Mouse (Mus musculus) limb, embryonic 10.5 days (tissue): ENCODE measurements at regions not wholly inside any gene's neighbourhood (a gene's known extent, or its start where the extent isn't known, plus 50 kb on each side); places are given as distances from the start of the nearest gene placed in this dataset.

Source experiments
- DNase-seq: peaks from one replicate; pipeline ENCODE4 v3.0.0-alpha.2; 2017; ENCODE audit warnings: low spot score
- H3K27ac ChIP-seq: fragments of 300-500 bp; sonication (generic); 2 replicates; pipeline ENCODE4 v1.5.1; 2016; ENCODE audit warnings: mild to moderate bottlenecking
- H3K27me3 ChIP-seq: fragments of 300-500 bp; sonication (generic); 2 replicates; pipeline ENCODE4 v1.6.1; 2016; ENCODE audit warnings: low read depth, mild to moderate bottlenecking; ENCODE audit not compliant: poor library complexity, severe bottlenecking
- H3K36me3 ChIP-seq: fragments of 300-500 bp; sonication (generic); 2 replicates; pipeline ENCODE4 v1.6.1; 2016; ENCODE audit warnings: mild to moderate bottlenecking, moderate library complexity
- H3K4me1 ChIP-seq: fragments of 300-500 bp; sonication (generic); 2 replicates; pipeline ENCODE4 v1.6.1; 2016
- H3K4me3 ChIP-seq: fragments of 300-500 bp; sonication (generic); 2 replicates; pipeline ENCODE4 v1.5.1; 2016; ENCODE audit warnings: mild to moderate bottlenecking, moderate library complexity
- H3K9me3 ChIP-seq: fragments of 300-500 bp; sonication (generic); replicated peaks from 2 replicates; pipeline ENCODE4 v1.6.1; 2016; ENCODE audit warnings: mild to moderate bottlenecking
- WGBS: fragments of 180-500 bp; shearing (Covaris S2); methylation state at CpG from one replicate; pipeline ENCODE4 v1.1.7; 2016; 5-methylcytosine and 5-hydroxymethylcytosine counted together

DNA sequence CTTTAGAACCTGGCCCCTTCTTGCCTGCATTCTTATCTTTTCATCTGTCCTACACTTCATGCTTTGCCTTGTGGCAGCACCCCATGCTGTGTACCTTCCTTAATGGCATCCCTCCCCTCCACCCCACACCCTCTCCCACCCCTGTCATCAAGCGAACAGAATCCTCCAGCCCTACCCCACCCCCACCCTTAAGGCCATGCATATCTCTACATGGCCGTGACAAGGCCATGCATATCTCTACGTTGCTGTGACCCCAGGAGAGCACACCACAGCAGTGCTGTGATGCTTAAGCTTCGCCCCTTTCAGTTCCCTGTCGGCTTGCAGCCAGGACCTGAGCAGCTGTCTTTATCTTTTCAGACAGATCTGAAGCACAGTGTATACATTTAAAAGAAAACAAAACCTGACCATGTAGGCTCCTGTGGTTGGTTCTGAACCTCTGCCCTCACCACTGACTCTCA lies 319.5 kb upstream of the Trib2 start:
- Histone ChIP-seq H3K9me3 (no peaks in the 10 kb centered on the region), H3K27me3 (no peaks in the 10 kb centered on the region), H3K4me1 (no peaks in the 10 kb centered on the region), H3K27ac (no peak overlapping the region), H3K4me3 (no peak overlapping the region), H3K36me3 (no peaks in the 10 kb centered on the region)
- 39% methylated on average over 5 of the region's 5 CpGs for WGBS
- DNase-seq = no peak

DNA sequence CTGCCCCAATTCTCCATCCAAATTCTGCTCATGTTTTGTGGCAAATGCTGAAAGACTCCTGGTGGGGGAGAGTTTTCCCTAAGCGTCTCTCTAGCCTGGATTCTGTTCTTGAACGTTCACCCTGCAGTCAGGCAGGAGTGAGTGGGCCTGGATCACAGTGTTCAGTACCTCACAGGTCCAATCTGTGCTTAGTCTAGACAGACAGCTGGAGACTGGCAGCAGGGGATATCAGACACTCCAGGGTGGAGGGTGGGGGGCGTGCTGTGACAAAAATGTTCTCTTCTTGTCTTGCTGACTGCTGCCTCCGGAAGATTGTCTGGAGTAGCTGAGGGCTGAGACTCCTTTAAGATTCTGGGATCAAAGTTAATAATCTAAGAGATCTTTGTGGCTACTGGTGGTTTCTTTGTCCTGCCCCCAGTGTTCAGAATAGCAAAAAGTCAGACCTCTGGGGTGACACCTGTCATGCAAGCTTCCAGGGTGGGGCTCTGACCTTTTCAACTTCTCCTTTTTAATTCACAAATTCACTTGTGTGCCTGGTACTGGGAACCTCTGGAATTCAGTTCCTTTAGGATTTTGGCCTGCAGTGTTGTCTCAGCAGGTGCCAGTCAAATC lies 319.0 kb upstream of the Trib2 start:
- Histone ChIP-seq H3K36me3 (no peaks in the 10 kb centered on the region), H3K9me3 (no peaks in the 10 kb centered on the region), H3K27ac (no peak overlapping the region), H3K4me3 (no peak overlapping the region), H3K4me1 (no peaks in the 10 kb centered on the region), H3K27me3 (no peaks in the 10 kb centered on the region)
- WGBS = 50% methylated on average over 4 of the region's 4 CpGs
- no peak for DNase-seq

DNA sequence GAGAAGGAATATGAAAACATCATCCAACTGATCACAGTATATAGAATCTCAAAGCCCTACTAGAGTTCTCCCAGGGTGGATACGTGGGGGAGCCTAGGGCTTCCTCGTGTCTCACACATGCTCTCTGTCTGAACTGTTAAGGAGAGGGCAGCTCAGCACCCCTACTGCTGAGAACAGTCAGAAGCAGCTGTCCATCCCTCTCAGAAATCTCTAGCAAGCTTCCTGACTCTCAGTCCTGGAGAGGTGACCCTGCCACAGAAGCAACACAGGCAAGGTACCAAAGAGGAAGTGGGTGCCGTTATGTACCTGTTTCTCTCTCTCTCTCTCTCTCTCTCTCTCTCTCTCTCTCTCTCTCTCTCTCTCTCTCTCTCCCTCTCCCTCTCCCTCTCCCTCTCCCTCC lies 317.7 kb upstream of the Trib2 start:
- DNase-seq = no peak
- H3K27ac ChIP-seq = no peak overlapping the region
- H3K36me3 ChIP-seq = no peaks in the 10 kb centered on the region
- H3K4me1 ChIP-seq = no peaks in the 10 kb centered on the region
- H3K9me3 ChIP-seq = no peaks in the 10 kb centered on the region
- H3K4me3 ChIP-seq = no peak overlapping the region
- H3K27me3 ChIP-seq = no peaks in the 10 kb centered on the region
- WGBS = 74% methylated on average over 3 of the region's 3 CpGs

DNA sequence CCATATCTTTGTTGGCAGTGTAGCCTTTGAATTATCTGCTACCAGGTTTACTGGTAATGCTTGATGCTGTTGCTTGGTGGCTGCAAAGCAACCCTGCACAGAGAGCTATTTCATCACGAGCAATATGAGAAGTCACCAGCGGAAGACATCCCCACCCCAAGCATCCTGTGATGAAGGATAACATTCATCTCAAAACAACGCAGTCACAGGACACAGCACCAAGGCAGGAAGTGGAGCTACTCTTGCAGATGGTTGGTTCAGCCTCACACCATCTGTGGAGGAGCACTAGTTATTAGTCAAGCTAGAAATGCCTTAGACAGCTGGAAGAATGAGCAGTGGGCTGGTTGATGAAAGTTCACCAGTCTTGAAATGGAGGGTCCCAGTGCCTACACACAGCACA lies 316.5 kb upstream of the Trib2 start:
- Histone ChIP-seq H3K9me3 (no peaks in the 10 kb centered on the region), H3K36me3 (no peaks in the 10 kb centered on the region), H3K27ac (no peak overlapping the region), H3K4me3 (no peak overlapping the region), H3K4me1 (no peaks in the 10 kb centered on the region), H3K27me3 (no peaks in the 10 kb centered on the region)
- WGBS = 88% methylated on average over 3 of the region's 3 CpGs
- no peak for DNase-seq

DNA sequence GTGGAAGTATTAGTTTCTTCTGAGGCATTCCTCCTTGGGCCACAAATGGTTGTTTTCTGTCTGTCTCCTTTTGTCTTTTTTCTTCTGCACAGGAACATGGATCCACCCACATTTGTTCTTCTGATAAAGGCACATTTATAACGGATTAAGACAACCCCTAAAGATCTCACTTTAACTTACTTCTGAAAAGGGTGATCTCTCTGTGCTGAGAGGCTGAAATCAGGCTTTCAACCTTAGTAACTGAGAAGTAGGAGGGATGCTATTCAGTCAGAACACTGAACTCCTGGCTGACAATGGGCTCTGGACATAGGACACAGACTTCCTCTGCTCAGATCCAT lies 315.0 kb upstream of the Trib2 start:
- Histone ChIP-seq H3K27ac (no peak overlapping the region), H3K4me1 (no peaks in the 10 kb centered on the region), H3K9me3 (no peaks in the 10 kb centered on the region), H3K36me3 (no peaks in the 10 kb centered on the region), H3K4me3 (no peak overlapping the region), H3K27me3 (no peaks in the 10 kb centered on the region)
- DNase-seq = no peak
- 78% methylated on average over 1 of the region's 1 CpGs for WGBS

DNA sequence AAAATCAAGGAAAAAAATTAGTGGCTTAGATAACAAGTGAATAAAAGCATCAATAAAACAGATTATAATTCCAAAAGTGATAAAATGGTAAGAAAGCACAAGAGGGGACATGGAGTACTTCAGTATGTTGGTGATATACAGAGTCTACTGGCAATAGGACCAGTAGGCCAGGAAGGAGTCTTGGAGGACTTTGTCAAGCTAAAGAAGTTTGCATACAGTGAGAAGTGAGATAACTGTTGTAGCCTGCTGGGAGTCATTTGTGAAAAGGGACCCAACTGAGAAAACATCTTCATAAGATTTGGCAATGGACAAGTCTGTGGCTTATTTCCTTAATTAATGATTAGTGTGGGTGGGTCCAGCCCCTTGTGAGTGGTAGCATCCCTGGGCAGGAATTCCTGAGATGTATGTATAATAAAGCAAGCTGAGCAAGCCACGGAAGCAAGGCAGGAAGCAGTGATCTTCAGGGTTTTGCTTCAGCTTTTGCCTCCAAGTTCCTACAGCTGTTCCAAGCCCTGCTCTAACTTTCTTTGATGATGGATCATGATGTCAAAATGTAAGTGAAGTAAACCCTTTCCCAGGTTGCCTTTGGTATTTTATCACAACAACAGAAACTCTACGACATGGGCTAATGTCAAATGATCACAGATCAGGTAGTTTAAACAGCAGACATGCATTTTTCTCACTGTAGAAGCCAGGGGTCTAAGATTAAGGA lies 314.5 kb upstream of the Trib2 start:
- DNase-seq = no peak
- H3K36me3 ChIP-seq = no peaks in the 10 kb centered on the region
- 81% methylated on average over 2 of the region's 2 CpGs for WGBS
- H3K27ac ChIP-seq = no peak overlapping the region
- no peaks in the 10 kb centered on the region for H3K9me3 ChIP-seq
- H3K4me3 ChIP-seq = no peak overlapping the region
- no peaks in the 10 kb centered on the region for H3K4me1 ChIP-seq
- H3K27me3 ChIP-seq = no peaks in the 10 kb centered on the region

DNA sequence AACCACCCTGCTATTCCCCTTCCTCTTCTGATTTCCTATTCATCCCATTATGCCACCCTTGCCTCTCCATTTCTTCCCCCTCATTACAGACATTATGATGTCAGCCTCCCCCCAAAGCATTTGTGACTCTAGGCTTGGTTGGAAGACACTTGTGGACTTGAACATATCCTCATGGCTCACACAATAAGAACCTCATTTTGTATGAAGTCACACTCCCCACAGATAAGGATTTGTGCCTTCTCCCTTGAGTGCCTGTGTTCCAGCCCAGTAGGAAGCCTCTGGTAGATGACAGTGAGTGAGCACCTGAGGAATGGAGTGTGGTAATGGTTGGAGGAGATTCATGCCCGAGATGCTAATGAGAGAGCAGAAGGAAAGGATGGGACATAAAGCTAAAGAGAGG lies 313.9 kb upstream of the Trib2 start:
- 77% methylated on average over 1 of the region's 1 CpGs for WGBS
- no peak overlapping the region for H3K4me3 ChIP-seq
- DNase-seq = no peak

DNA sequence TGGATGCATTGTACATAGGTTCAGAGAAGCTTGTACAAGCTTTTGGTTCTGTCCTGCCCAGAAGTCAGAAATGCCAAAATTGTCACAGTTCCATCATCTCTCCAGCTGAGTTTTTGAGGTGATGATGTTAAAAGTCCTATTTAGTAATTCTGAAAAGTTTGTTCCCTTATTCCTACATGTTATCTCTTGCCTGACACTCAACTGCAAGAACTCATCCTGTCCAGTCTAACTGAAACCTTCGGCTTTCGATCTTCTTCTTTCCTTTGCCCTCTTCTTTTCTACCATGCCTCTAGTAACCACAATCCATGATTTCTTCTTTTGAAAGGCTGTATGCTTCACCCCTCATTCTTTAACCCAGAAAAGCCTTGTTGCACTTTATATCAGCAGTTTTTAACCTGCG lies 313.2 kb upstream of the Trib2 start:
- Histone ChIP-seq H3K4me1 (no peaks in the 10 kb centered on the region), H3K36me3 (no peaks in the 10 kb centered on the region), H3K27me3 (no peaks in the 10 kb centered on the region), H3K27ac (no peak overlapping the region), H3K4me3 (no peak overlapping the region), H3K9me3 (no peaks in the 10 kb centered on the region)
- 96% methylated on average over 3 of the region's 3 CpGs for WGBS
- DNase-seq = no peak

More for the DNA sequence above, 313.9 kb upstream of the Trib2 start:
- H3K27me3 ChIP-seq = no peaks in the 10 kb centered on the region
- no peaks in the 10 kb centered on the region for H3K4me1 ChIP-seq
- H3K9me3 ChIP-seq = no peaks in the 10 kb centered on the region
- H3K36me3 ChIP-seq = no peaks in the 10 kb centered on the region
- H3K27ac ChIP-seq = no peak overlapping the region

DNA sequence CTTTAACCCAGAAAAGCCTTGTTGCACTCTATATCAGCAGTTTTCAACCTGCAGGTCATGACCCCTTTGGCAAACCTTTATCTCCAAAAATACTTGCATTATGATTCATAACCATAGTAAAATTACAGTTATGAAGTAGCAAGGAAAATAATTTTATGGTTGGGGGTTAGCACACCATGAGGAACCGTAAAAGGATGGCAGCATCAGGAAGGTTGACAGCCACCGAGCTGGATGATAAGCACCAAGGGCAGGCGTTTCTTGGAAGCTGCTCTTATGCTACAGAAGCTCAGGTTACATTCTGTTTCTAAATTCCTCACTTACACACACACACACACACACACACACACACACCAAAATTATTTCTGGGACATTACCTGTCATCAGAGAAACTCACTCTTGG lies 312.5 kb upstream of the Trib2 start:
- Histone ChIP-seq H3K4me1 (no peaks in the 10 kb centered on the region), H3K27ac (no peak overlapping the region), H3K9me3 (no peaks in the 10 kb centered on the region), H3K27me3 (no peaks in the 10 kb centered on the region), H3K36me3 (no peaks in the 10 kb centered on the region), H3K4me3 (no peak overlapping the region)
- WGBS = 83% methylated on average over 3 of the region's 3 CpGs
- no peak for DNase-seq

DNA sequence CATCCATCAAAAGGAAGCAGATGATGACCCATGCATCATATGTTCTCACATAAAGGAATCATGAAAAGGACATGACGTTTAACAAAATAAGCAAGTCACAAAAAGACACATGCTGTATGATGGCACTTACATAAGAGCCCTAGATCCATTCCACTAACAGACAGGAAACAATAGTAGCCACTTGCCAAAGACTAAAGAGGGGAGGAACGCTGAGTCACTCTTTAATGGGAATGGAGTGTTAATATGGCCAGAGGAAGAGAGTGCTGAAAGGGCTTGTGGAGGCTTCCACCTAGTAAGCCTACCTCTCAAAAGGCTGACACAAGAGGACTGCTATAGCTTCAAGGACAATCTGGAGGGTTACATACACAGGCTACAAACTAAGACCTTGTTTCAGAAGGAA lies 308.2 kb upstream of the Trib2 start:
- no peaks in the 10 kb centered on the region for H3K4me1 ChIP-seq
- no peak overlapping the region for H3K27ac ChIP-seq
- no peak for DNase-seq
- WGBS = 82% methylated on average over 2 of the region's 2 CpGs
- no peaks in the 10 kb centered on the region for H3K9me3 ChIP-seq
- H3K27me3 ChIP-seq = no peaks in the 10 kb centered on the region
- no peaks in the 10 kb centered on the region for H3K36me3 ChIP-seq
- no peak overlapping the region for H3K4me3 ChIP-seq

DNA sequence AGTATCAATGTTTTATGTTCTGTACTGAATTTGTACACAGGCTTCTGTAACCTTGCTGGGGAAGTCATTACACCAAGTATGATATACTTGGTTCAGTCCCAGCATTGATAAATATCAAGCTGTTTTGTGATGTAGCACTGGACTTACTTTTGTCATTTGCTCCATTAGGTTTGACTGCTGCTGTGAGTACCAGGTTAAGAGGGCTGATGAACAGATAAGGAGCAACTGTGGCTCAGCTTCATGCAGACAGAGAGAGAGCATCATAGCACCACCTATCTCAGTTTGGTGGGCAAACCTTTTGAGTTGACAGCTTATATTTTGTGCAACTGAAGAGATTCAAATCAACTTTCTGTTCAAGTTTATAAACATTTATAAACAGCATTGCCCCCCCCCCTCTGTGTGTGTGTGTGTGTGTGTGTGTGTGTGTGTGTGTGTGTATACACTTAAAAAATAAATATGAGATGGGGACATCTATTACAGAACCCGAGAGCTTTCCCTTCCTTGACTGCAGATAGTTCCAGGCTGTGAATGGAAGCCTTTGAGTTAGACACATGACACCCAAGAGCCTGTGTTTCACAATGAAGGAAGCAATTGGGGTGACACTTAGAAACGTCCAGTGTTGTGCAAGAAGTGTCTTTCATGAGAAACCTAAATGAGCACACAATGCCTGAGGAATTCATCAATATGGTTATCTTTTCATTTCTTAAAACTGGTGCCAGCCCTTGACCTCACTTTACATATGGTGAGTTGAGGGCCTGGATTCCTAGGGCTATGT lies 305.8 kb upstream of the Trib2 start:
- Histone ChIP-seq H3K36me3 (no peaks in the 10 kb centered on the region), H3K4me1 (no peaks in the 10 kb centered on the region), H3K4me3 (no peak overlapping the region), H3K27ac (no peak overlapping the region), H3K27me3 (no peaks in the 10 kb centered on the region), H3K9me3 (no peaks in the 10 kb centered on the region)
- DNase-seq = no peak
- whole genome bisulfite sequencing = 76% methylated on average over 2 of the region's 2 CpGs

DNA sequence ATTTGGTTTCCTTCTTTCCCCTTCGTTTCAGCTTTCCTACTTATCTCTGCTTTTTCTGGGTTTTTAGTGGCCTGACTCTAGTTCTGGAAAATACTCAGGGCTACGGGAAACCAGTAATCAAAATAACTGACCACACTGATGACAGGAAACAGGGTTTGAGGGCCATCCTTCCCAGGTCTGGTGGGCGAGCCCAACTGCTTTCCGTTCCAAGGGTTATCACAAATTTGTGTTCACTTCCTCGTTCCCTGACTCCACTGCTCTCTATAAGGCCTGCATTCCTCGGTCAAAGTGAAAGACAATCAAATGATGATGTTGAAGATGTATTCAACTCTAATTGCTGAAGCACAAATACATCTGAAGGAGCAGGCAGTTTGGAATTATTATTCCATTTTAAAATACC lies 305.1 kb upstream of the Trib2 start:
- DNase-seq = no peak
- 78% methylated on average over 6 of the region's 6 CpGs for WGBS

DNA sequence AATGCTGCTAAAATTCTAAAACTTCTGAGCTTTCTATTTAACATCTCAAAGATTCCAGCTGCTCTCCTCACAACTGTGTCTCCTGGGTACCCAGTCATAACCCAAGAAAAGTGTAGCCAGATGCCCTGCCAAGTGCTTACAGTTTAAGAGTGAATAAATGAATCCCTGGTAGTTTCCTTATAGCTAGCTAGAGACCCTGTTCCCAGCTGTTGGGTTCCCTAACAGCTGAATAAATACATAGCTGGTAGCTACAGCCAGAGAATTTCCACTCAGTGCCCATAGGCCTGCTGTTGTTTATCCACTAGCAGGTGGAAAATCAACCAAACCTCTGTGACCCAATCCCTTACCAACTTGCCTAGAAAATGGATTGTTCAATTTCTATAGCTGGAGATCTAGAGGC lies 302.0 kb upstream of the Trib2 start:
- Histone ChIP-seq H3K4me1 (no peaks in the 10 kb centered on the region), H3K27me3 (no peaks in the 10 kb centered on the region), H3K4me3 (no peak overlapping the region), H3K9me3 (no peaks in the 10 kb centered on the region), H3K36me3 (no peaks in the 10 kb centered on the region), H3K27ac (no peak overlapping the region)
- DNase-seq = no peak

More for the DNA sequence above, 305.1 kb upstream of the Trib2 start:
- H3K4me1 ChIP-seq = no peaks in the 10 kb centered on the region
- no peaks in the 10 kb centered on the region for H3K9me3 ChIP-seq
- H3K27me3 ChIP-seq = no peaks in the 10 kb centered on the region
- no peak overlapping the region for H3K27ac ChIP-seq
- H3K36me3 ChIP-seq = no peaks in the 10 kb centered on the region
- H3K4me3 ChIP-seq = no peak overlapping the region
